Mouse (Mus musculus): ENCODE measurements around the gene Prokr1.

Prokr1 gene

GRCm38 (mm10) chr6:87567686-87568593 is 22.6 kb downstream of the Prokr1 start:
- DNase-seq = no peak

DNA sequence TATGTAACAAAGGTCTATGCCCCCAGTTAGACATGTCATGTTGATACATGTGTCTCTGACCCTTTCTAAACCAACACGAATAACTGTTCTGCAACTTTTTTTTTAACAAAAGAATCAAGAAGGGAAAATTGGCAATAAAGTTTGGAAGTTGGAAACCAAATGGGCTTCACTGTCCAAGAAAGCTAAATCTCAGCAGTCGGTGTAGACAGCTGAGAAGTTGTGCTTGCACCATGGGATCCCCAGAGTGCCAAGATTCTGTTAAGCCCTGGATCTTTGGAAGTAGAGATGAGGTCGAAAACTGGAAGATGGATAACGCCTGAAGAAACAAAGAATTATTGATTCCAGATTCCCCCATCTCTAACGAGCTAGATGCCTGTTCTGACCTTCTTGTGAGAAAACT is 25.4 kb downstream of the Prokr1 start:
- no peak for DNase-seq

GRCm38 (mm10) chr6:87564356-87564755 is 26.2 kb downstream of the Prokr1 start:
- DNase-seq = no peak

DNA sequence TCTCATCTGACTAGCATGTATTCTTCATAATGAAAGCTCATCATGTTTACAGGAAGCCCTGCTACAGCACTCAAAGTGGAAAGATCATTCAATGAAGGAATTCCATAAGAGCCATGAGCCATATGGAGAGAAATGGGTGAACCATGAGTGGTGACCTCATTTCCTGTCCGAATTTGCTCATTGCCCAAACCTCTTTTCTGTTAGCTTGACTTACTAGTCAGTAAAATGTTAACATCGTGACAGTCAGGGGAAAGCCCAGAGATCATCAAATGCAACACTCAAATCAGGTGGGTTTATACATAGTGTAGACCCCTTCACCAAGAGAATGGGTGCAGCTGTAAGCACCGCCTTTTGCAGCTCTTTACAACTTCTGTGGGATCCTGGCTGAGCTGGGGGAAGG is 36.8 kb downstream of the Prokr1 start:
- DNase-seq = no peak

- DNase-seq = no peak
These were observed 38.3 kb downstream of the Prokr1 start for GRCm38 (mm10) chr6:87552054-87552807.

DNA sequence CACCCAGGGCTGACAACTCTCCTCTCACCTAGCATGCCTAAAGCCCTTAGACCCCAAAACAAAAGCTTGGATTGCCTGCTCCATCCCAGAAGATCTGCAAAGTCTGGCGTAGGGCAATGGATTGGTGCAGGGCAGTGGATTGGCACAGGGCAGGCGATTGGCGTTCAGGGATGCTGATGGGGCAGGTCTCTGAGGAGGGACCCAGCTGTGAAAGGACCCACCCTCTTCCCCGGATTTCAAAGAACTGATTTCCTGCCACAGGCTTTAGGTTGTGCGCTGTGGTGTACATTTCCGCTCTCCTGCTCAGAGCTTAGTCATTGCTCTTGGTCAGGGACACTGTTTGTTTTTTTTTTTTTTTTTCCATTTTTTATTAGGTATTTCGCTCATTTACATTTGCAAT is 42.7 kb downstream of the Prokr1 start:
- no peak for DNase-seq

- DNase-seq = no peak
These were observed 43.1 kb downstream of the Prokr1 start for GRCm38 (mm10) chr6:87547431-87547830.

DNA sequence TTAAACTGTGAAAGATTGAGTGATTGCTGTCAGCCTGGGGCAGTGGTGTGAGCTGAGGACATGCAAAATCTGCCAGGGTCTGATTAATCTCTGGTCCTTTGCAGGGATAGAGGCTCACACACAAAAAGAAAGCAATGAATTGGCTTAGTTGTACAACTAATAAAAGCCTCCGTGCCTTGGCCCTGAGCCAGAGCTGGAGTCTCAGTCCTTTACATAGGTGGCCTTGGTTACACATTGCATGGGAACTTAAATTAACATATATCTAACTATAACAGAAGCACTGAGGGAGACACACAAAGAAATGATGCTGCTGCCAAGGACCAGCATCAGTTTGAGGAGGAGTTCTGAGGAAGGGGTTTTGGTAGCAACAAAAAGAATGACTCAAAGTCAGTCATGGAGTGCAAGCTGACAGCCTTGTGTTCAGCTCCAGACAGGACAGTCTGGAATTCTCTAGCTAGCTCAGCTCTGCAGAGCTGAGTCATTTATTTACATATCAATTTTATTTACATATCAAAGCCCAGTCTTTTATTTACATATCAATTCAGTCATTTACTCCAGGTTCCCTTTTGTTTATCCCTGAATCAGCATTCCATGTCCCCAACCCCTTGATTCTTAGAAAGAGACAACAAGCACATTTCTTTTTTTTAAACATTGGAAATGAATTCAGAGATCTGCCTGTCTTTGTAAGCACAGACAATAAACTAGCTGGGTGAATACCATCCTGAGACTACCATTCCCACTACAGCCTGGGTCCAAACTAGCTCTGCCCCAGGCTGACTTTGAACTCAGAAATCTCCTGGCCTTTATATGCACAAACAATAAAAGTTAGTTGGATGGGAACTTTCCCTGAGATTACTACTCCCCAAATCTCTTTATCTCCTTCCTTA is 45.0 kb downstream of the Prokr1 start:
- DNase-seq = no peak

DNA sequence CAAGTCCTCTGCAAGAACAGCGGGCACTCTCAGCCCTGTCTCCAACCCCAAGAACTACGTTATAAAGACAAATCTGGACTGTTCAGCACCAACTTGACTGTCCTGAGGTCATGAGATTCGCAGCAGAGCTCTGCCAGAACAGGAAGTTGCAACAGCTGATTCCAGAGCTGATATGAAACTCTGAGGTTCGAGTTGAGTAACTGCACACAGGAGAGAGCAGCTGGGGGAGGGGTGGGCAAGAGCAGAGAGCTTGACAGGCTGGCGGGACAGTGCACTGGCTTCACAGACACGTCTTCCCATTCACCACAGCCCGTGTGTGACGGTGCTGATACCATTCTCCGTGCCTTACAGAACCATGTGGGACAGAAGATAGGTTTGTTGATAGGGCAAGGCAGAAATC is 48.5 kb downstream of the Prokr1 start:
- DNase-seq = peak; percentile 81

- DNase-seq = no peak
These were observed 49.4 kb downstream of the Prokr1 start for GRCm38 (mm10) chr6:87541171-87541571.

GRCm38 (mm10) chr6:87538376-87539270 is 51.9 kb downstream of the Prokr1 start:
- no peak for DNase-seq

DNA sequence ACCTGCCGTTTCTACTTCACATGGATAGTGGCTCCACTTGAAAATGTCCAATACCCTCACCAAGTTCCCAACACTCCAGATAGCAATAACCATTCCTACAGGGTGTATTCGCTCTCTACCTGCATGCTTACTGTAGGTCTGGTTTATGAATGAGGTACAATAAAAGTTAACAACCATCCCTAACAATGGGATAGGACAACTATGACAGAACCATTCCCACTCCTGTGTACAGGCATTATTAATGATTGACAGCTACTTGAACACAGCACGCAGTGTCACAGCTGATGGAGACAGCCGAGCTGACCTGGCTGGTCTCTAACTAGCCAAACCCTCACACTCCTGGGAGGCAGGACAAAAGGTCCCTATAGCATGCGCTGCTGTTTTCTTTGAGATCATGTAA is 52.9 kb downstream of the Prokr1 start:
- DNase-seq = no peak

DNA sequence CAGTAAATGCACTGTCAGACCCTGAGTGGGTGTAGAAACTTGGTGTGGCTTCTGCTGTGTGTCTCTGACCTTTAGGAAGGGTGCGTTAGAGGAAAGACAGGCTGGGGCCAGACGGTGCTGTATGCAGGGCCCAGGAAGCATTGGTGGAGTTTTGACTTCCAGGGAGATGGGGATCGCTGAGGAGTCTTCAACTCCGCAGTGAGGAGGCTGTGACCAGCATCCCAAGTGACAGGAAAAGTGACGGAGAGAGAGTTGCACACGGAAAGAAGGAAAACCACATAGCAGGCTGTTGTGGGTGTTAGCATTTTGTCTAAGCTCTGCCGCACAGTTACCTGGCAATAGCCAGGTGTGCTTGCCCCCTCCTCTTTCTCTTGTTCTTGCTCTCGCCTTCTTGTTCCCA is 54.3 kb downstream of the Prokr1 start:
- no peak for DNase-seq

GRCm38 (mm10) chr6:87535651-87536050 is 54.9 kb downstream of the Prokr1 start:
- no peak for DNase-seq

DNA sequence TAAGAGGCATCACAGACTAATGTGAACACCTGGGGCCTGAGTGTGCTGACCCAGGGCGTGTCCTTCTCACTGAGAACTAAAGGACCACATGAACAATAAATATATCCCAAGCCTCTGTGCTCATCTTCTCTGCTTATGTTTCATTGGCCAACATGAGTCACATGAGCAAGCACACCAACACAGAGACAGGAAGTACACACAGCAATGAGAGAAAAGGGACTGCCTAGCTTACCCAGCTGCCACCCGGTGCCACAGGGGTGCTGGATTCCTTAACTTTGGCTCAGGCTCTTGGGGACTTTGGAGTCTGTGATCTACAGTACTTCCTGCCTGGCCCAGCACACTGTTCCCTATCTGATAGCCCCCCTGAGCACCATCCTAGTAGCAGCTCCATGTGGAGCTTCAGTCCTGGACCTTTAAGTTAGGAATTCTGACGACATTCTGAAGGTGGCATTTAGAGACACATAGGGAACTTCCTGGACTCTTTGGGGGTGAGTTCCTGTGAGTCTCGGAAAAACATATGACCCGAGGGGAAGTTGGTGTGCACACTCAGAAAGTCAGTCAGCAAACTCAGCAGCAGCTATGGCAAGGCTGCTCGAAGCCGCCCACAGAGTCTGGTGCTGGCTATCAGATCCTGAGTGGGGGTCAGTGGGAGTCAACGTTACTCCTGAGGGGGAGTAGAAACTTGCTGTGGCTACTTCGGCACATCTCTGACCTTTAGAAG is 55.5 kb downstream of the Prokr1 start:
- no peak for DNase-seq

DNA sequence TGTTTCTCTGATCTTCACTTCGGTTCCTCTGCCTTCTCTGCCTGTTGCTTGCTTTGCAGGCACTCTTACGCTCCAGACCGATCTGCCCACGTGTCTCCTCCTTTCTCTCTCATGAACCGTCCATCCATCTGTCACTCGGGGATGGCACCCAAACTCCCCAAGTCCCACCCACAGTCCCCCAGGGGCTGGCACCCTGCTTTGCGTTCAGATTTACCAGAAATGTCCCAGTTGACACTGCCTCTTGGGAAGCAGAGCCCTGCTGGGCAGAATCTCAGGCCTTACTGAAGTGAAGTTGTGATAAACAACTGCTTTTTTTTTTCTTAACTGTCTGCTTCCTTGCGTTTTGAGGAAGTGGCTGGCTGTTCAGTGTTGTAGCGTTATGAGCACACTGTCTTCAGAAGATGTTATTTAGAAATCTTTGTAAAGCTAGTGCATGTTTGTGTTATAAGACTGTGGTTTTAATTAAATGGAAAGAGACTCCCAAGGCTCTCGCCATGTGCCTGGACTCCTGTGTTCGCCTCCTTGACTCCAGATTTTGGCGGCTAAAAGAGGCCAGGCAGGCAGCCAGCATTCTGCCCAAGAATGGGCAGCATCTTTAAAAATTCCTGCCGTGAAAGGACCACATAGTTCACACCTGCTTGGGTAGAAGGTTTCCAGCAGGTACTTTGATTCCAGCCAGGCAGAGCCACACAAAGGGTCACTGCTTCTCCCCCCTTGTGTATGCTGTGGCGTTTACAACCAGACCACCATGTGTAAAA is 57.4 kb downstream of the Prokr1 start, which contains the start of gene Arhgap25:
Gene Arhgap25, minus strand, starts transcription at position 307 of the 758 bp plus-strand sequence.
- no peak for DNase-seq

GRCm38 (mm10) chr6:87531456-87532015 is 59.0 kb downstream of the Prokr1 start:
- DNase-seq = no peak

GRCm38 (mm10) chr6:87530386-87530785 is 60.2 kb downstream of the Prokr1 start:
- no peak for DNase-seq

All from liver (tissue).